Mouse (Mus musculus) megakaryocyte, embryonic 14.5 days (primary cell): ENCODE results near the gene Tcp11. TPM values are rescaled to one million over a fixed set of nuclear protein-coding genes. Genes with fewer than 3 reads are reported as not detected.

ENCODE experiments used
- H3K27me3 ChIP-seq: replicated peaks from 2 replicates; pipeline ENCODE3; 2012; ENCODE audit warnings: inconsistent platforms
- H3K36me3 ChIP-seq: replicated peaks from 2 replicates; pipeline ENCODE3; 2012; ENCODE audit warnings: low read length, inconsistent platforms, mixed read lengths
- H3K4me1 ChIP-seq: 2 replicates; pipeline ENCODE4 v1.6.1; 2012; ENCODE audit warnings: inconsistent platforms
- H3K4me3 ChIP-seq: replicated peaks from 2 replicates; pipeline ENCODE3; 2012; ENCODE audit warnings: moderate library complexity, mild to moderate bottlenecking, inconsistent platforms
- H3K9me3 ChIP-seq: 2 replicates; pipeline ENCODE4 v1.6.1; 2012; ENCODE audit warnings: inconsistent platforms
- FLI1 ChIP-seq: IDR thresholded peaks from 2 replicates; pipeline ENCODE4 v1.6.1; 2012; ENCODE audit warnings: low read length, inconsistent platforms, mixed read lengths
- GATA1 ChIP-seq: IDR thresholded peaks from 3 replicates; pipeline ENCODE4 v1.6.1; 2012; ENCODE audit warnings: mixed read lengths, low read length, inconsistent platforms, borderline replicate concordance
- polyA plus RNA-seq: library from polyadenylated mRNA; stranded (reverse); fragments of >175 nt; gene quantifications from 2 replicates; pipeline ENCODE4 v1.2.3, GENCODE M21; 2012; ENCODE audit warnings: low replicate concordance; ENCODE audit not compliant: insufficient read depth

Gene Tcp11
- polyA plus RNA-seq, 1 experiment = 0.47 TPM

- Histone ChIP-seq H3K9me3 (no peaks in the 10 kb centered on the region), H3K4me1 (peaks cover 92% of the 10 kb centered on the region), H3K4me3 (no peak overlapping the region), H3K36me3 (peaks cover 92% of the 10 kb centered on the region), H3K27me3 (no peaks in the 10 kb centered on the region)
- TF ChIP-seq FLI1 = no peak
- no peak for TF ChIP-seq GATA1
These were observed 49.0 kb downstream of the Tcp11 start for GRCm38 (mm10) chr17:28031281-28031941.

- Histone ChIP-seq H3K4me3 (no peak overlapping the region), H3K4me1 (peaks cover 94% of the 10 kb centered on the region), H3K9me3 (no peaks in the 10 kb centered on the region), H3K27me3 (no peaks in the 10 kb centered on the region), H3K36me3 (peaks cover 92% of the 10 kb centered on the region)
- no peak for TF ChIP-seq FLI1
- no peak for TF ChIP-seq GATA1
These were observed 50.0 kb downstream of the Tcp11 start for GRCm38 (mm10) chr17:28030446-28030845.

- TF ChIP-seq GATA1 (no peak), FLI1 (no peak)
- peaks cover 92% of the 10 kb centered on the region for H3K36me3 ChIP-seq
- H3K4me3 ChIP-seq = no peak overlapping the region
- H3K4me1 ChIP-seq = peaks cover 95% of the 10 kb centered on the region
- no peaks in the 10 kb centered on the region for H3K27me3 ChIP-seq
- H3K9me3 ChIP-seq = no peaks in the 10 kb centered on the region
These were observed 51.1 kb downstream of the Tcp11 start for GRCm38 (mm10) chr17:28029308-28029707.

GRCm38 (mm10) chr17:28028236-28028635, 52.2 kb downstream of the Tcp11 start:
- no peak overlapping the region for H3K4me3 ChIP-seq
- no peak for TF ChIP-seq FLI1
- no peak for TF ChIP-seq GATA1
- H3K9me3 ChIP-seq = no peaks in the 10 kb centered on the region
- H3K27me3 ChIP-seq = no peaks in the 10 kb centered on the region
- peaks cover 99% of the 10 kb centered on the region for H3K4me1 ChIP-seq
- peaks cover 93% of the 10 kb centered on the region for H3K36me3 ChIP-seq

GRCm38 (mm10) chr17:28027197-28027596, 53.2 kb downstream of the Tcp11 start:
- Histone ChIP-seq H3K4me3 (peak overlapping the region; percentile 70), H3K27me3 (no peaks in the 10 kb centered on the region), H3K36me3 (peaks cover 93% of the 10 kb centered on the region), H3K4me1 (peaks cover 99% of the 10 kb centered on the region), H3K9me3 (no peaks in the 10 kb centered on the region)
- TF ChIP-seq GATA1 (no peak), FLI1 (no peak)

- Histone ChIP-seq H3K4me3 (no peak overlapping the region), H3K36me3 (peaks cover 93% of the 10 kb centered on the region), H3K9me3 (no peaks in the 10 kb centered on the region), H3K4me1 (peaks cover 99% of the 10 kb centered on the region), H3K27me3 (no peaks in the 10 kb centered on the region)
- TF ChIP-seq FLI1 (no peak), GATA1 (no peak)
These were observed 54.1 kb downstream of the Tcp11 start for GRCm38 (mm10) chr17:28026111-28026872.

GRCm38 (mm10) chr17:28025541-28025961, 54.9 kb downstream of the Tcp11 start:
- Histone ChIP-seq H3K36me3 (peaks cover 93% of the 10 kb centered on the region), H3K27me3 (no peaks in the 10 kb centered on the region), H3K4me3 (no peak overlapping the region), H3K9me3 (no peaks in the 10 kb centered on the region), H3K4me1 (peaks cover 99% of the 10 kb centered on the region)
- TF ChIP-seq FLI1 (no peak), GATA1 (no peak)

- H3K36me3 ChIP-seq = peaks cover 98% of the 10 kb centered on the region
These were observed 57.4 kb downstream of the Tcp11 start for GRCm38 (mm10) chr17:28022854-28023655.

GRCm38 (mm10) chr17:28021911-28022310, 58.5 kb downstream of the Tcp11 start:
- TF ChIP-seq GATA1 (no peak), FLI1 (no peak)
- Histone ChIP-seq H3K4me3 (no peak overlapping the region), H3K9me3 (no peaks in the 10 kb centered on the region), H3K27me3 (no peaks in the 10 kb centered on the region), H3K36me3 (peaks cover 98% of the 10 kb centered on the region), H3K4me1 (peaks cover 100% of the 10 kb centered on the region)

More at GRCm38 (mm10) chr17:28022854-28023655, 57.4 kb downstream of the Tcp11 start:
- peaks cover 99% of the 10 kb centered on the region for H3K4me1 ChIP-seq
- no peak overlapping the region for H3K4me3 ChIP-seq
- no peaks in the 10 kb centered on the region for H3K9me3 ChIP-seq
- no peaks in the 10 kb centered on the region for H3K27me3 ChIP-seq
- TF ChIP-seq GATA1 (no peak), FLI1 (no peak)
